Mouse (Mus musculus) spleen, postnatal 14 days (tissue): Measurements from ENCODE around the gene Zmiz2.
"Not testable (repeated sequence)": the region's sequence is repeated elsewhere in the genome, so short reads cannot be mapped to it uniquely, and the experiment has no call there.

Experiments
- DNase-seq, 2 experiments: peaks; one replicate each; pipeline ENCODE4 v3.0.0; 2021 to 2022; ENCODE audit warnings: low spot score in 2 of 2

The Zmiz2 gene

DNA sequence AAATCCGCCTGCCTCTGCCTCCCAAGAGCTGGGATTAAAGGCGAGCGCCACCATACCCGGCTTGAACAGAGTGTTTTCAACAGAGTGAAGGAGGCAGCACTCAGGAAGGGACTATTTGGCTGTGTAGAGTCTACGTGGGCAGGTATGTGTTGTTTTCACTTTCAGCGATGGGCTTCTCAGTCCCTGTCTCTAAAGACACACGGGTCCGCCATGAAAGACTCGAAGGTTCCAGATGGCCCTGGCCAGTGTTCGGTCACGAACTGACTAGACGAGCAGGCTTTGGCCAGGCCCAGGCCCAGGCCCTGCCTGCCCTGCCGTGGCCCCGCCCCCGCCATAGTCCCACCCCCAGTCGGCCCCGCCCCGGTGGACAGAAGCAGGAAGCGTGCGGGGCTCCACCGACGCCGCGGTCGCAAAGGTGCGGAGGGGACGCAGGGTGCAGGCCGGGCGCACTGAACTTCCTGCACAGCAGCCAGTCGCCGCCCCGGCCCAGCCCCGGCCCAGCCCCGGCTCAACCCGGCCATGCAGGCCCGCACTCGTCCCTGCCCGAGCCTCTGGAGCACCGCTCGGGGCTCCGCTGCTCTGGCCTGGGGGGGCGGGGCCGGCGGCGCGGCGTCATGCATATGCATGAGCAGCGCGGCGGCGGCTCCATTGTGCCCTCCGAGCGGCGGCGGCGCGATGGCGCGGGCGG is at the start of gene Zmiz2:
Gene Zmiz2 (plus strand): TSS at position 349 of the 688 bp plus-strand sequence.
- peak; percentile 90 to 92 for DNase-seq

DNA sequence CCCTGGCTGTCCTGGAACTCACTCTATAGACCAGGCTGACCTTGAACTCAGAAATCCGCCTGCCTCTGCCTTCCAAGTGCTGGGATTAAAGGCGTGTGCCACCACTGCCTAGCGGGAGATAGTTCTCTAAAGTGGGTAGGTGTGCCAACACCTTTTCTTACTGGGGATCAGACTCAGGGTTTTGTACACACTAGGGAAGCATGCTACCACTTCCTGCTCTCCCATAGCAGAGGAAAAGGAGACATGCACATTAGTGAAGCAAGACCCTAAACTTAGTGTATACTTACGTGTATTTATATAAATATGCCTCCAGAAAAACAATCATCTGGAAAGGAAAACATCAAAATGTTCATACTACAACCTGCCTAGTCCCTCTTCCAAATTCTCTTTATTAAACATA is 42.9 kb upstream of the Zmiz2 start:
- DNase-seq: no peak

DNA sequence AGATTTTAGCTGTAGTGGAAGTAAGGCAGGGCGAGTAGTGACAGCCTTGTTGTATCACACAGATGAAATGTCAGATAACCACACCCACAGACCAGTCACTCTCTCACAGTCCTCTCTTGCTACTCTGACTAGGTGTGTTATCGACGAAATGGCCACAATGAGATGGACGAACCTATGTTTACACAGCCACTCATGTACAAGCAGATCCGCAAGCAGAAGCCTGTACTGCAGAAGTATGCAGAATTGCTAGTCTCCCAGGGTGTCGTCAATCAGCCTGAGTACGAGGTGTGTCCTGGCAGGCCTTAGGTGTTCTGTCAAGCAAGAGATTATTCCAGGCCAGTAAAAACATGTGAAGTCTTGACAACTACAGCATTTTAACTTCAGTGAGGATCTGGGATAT is 41.9 kb upstream of the Zmiz2 start:
- DNase-seq: no peak

DNA sequence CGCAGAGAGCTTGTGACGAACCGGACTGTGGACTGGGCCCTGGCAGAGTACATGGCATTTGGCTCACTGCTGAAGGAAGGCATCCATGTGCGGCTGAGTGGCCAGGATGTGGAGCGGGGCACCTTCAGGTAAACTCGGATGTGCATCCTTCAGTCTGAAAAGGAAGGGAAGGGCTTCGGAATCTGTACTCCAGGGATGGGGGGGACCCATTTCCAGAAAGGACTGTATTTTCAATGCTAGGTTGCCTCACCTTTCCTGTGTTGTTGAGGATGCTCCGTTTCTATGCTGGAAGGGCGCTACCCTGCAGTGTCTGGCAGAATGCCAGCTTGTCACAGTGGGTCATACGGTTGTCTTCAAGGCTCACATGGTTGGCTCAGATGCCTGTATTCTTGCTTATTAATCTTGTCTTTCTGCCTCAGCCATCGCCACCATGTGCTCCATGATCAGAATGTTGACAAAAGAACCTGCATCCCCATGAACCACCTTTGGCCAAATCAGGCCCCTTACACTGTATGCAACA is 40.1 kb upstream of the Zmiz2 start:
- no peak for DNase-seq

DNA sequence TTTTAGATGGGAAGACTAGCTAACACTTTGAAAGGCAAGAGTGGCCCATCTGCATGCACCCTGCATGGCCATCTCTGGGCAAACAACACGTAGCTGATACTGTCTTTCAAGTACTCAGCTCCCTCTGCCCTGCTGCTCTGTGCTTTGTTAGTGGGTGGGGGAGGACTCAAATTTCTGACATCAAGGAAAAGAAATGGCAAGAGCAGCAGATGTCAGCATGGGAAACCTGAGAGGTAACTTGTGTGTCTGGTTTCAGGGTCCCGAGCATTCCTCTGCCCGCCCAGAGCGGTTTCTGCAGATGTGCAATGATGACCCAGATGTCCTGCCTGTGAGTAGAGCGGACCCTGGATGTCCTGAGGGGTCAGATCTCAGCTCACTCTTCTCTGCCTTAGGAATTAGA is 39.3 kb upstream of the Zmiz2 start:
- DNase-seq: no peak

DNA sequence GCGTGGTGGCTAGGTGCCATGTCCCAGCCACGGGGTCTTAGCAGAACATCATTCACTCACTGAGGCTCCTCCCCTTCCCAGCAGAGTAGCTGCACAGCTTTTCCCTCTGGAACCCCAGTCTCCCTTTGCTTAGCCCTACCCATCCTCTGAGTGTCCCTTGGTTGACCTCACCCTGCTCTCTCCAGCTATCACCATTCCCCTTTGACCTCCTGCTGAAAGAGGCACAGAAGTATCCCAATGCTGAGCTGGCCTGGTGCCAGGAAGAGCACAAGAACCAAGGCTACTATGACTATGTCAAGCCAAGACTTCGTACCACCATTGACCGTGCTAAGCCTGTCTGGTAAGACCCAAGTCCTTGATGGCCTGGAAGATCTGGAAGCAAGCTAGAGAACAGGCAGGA is 33.8 kb upstream of the Zmiz2 start:
- no peak for DNase-seq

DNA sequence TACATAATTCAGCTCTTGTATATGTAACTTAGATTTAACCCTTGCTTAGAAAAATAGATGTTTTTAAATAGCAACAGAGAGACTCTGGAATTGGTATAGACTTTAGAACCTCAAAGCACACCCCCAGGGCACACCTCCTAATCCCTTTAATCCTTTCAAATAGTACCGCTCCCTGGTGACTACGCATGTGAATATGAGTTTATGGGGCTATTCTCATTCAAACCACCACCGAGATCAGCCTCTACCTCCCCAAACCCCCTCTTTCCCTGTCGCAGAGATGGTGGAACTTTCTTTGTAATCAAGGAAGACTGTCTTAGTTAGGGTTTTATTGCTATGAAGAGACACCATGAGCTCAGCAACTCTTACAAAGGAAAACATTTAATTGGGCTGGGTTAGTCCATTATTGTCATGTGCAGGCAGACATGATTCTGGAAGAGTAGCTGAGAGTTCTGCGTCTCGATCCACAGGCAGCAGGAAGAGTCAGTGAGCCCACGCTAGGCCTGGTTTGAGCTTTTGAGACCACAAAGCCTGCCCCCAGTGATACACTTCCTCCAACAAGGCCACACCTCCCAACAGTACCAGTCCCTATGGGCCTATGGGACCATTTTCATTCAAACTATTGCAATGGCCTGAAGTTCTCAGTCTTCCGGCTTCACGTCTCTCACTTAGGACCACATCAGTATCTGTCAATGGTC is 24.1 kb upstream of the Zmiz2 start:
- DNase-seq: no peak

DNA sequence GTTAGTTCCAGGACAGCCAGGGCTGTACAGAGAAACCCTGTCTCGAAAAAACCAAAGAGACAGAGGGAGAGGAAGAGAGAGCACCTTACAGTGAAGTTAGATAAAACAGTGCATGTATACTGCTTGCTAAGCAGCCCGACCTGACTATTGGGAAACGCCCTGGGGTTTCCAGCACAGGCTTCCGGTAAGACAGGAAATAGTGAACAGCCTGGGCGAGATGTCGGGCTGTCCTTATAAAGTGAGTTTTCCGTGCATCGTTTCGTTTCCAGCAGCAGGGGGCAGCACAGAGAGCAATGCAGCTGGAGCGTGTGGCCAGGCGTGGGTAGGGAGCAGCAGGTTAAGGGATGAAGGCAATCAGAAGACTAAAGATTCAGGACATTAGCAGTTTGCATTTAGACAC is 23.0 kb upstream of the Zmiz2 start:
- peak; percentile 48 to 65 for DNase-seq

DNA sequence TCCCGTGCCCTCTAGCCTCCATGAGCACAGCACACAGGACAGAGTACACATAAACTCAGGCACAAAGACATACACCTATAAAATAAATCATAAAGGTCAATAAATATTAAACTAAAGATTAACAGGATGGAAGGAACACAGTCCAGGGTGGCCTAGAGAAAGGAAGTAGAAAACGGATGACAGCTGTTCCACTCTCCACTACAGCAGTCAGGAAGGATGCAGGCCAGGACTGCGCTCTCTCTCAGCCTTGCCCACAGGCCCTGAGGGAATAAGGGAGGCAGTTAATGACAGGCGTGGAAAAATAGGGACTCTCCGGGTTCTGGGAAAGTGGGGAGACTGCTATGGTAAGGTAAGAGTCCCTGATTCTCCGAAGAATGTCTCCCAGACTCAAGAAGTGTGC is 22.4 kb upstream of the Zmiz2 start:
- DNase-seq: no peak

DNA sequence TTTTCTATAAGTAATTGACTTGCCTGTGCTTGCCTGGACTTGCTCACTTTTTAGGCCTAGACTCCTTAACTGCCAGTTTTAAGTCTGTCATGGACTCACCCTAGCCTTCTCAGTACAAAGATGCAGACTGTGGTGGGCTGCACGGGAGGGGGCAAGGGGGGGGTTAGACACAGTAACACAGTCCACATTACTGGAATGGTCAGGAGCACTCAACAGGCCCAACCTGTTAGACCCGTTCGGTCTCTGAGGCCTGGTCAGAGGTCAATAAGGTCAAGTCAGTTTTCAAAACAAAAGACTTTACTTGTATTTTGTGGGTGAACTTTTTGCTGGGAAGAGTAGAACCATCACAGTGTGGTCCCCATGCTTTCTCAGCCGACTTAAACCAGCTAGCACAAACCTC is 21.7 kb upstream of the Zmiz2 start:
- DNase-seq: no peak

DNA sequence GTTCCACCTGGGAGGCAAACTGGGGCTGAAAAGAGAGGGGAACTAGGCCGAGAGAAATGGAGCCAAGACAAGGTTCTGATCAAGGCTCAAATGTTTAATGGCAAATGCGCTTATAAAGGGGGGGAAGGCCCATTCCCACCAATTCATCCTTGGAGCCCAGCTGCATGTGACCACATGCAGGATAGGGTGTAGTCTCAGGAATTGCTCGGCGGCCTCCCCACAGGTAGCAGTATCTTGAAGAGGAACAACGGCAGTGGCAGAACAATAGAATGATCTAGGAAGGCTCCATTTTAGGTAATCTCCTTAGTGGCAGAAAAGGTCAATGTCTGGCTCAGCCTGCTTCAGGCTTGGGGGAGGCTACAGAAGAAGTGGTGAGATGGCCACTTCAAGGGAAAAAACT is 20.9 kb upstream of the Zmiz2 start:
- not testable (repeated sequence) for DNase-seq

DNA sequence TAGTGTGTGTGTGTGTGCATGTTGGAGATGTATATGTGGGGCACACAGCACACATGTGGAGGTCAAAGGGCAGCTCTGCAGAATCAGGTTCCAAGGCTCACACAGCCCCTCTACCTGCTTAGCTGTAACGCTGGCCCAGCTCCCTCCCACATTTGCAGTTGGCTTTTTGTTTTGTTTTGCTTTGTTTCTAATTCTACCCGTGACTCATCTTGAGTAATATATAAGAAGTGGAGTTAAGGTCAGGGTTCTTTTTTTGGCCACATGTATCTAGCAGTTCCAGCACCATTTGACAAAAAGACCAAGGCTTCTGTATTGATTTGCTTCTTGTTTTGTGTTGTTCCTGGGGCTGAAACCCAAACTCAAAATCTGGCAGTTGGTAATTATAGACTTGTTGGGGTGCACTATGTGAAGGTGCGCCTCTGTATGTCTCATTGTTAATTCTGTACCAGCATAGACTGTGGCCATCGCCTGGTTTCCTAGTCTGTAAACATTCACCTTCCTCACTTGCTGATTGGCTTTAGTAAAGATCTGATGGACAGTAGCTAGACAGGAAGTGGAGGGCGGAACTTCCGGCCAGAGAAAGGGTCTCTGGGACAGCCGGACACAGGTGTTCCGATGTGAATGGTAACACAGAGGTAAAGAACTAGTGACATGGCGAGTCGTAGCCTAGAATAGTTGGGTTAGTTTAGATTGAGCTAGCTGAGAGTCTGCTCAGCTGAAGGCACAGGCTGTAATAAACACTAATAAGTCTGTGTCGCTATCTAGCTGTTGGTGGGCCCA is 17.3 kb upstream of the Zmiz2 start:
- DNase-seq: no peak

DNA sequence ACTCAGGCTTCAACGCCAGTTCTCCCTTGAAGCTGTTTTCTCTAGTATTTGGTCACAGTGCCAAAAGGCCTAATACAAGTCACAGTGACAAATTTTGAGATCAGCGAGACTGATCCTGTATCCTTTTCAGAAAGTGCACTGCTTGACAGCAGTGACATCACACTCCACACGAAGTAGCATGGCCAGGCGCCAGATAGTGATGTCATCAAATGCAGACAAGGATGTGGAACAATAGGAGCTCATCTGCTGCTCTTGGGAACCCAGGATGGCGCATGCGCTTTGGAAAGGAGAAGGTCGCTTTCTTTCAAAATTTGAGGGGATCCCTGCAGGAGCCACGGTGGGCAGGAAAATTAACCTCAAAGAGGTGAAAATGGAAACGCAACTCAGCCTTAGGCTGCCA is 16.1 kb upstream of the Zmiz2 start:
- no peak for DNase-seq

DNA sequence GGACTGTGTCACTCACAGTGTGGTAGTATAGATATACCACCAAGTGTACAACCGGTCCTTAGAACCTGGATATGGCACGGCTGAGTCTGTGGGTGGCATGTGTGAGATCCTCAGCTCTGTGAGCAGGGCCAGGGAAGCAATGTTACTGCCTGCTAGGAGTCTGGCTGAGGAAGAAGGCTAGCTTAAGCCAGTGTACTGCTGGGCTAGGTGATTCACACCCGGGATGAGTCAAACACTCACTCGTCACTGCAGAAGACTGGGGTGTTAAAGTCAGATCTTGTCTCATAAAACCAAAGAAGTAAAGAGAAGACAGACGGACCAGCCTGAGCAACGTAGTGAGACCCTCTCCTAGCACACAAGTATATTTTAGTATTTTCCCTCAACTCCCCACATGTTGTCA is 8.0 kb upstream of the Zmiz2 start:
- DNase-seq: no peak

DNA sequence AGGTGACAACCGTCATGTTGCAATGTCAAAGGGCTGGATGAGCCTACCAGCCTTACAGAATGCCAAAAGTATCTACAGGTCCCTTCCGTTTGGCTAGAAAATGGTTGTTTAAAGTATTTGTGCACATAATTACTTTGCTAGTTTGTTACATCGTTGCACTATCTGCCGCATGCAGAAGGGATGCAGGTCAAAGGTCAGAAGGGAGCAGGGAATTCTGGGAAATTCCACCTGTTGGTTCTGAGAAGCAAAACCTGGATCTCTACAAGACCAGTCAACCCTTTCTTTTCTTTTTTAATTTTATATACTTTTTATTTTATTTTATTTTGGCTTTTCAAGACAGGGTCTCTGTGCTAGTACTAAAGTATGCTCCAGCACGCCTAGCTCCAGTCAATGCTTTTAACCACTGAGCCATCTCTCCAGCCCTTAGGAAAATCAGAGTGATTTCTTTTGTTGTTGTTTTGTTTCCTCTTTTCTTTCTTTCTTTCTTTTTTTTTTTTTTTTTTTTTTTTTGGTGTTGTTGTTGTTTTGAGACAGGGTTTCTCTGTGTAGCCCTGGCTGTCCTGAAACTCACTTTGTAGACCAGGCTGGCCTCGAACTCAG is 648 bp upstream of the Zmiz2 start:
- DNase-seq: no peak

DNA sequence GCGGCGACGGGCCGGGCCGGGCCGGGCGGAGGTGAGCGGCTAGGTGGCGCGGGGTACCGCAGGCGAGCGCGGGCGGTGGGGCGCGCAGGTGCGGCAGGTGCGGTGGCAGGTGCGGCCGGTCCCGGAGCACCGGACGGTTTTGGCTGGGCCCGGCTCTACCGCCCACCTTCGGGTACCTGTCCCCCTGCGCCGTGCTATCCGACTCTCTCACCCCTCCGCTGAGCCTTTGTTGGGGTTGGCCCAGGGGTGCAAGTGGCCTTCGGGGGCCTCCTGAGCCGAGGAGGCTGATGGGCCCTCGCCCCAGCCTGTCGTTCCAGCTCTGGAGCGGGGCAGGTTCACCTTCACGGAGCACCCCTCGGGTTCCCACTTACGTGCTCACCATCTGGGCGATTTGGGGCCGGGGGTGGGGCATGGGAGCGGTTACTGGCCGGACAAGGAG is 628 bp downstream of the Zmiz2 start:
- peak in 1 of 2 experiments; percentile 29 for DNase-seq

DNA sequence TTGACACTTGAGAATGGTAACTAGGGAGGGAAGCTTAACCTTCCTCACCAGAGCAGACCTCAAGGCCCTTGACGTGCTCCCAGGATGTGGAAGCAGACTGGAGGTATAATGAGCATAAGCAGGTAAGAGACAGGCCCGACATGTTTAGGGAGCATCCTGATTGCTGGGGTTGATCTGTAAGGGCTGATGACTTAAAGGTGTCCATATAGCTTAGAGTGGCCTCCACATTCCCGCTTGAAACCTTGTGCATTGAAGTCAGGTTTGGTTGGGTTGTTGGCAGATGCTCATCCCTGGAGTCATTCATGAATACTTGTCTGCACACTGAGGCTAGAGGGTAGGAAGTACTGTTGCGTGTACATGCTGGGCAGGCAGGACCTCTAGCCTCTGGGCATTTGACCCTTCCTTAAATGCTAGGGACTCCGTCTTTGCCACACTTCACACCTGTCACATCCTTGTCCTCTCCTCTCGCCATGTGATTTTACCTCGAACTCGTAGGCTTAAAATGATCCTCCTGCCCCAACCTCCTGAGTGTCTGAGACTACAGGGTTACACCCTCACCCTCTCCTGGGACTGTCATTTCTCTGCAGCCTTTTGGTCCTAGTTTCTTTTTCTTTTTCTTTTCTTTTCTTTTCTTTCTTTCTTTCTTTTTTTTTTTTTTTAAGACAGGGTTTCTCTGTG is 1.6 kb downstream of the Zmiz2 start:
- no peak for DNase-seq

DNA sequence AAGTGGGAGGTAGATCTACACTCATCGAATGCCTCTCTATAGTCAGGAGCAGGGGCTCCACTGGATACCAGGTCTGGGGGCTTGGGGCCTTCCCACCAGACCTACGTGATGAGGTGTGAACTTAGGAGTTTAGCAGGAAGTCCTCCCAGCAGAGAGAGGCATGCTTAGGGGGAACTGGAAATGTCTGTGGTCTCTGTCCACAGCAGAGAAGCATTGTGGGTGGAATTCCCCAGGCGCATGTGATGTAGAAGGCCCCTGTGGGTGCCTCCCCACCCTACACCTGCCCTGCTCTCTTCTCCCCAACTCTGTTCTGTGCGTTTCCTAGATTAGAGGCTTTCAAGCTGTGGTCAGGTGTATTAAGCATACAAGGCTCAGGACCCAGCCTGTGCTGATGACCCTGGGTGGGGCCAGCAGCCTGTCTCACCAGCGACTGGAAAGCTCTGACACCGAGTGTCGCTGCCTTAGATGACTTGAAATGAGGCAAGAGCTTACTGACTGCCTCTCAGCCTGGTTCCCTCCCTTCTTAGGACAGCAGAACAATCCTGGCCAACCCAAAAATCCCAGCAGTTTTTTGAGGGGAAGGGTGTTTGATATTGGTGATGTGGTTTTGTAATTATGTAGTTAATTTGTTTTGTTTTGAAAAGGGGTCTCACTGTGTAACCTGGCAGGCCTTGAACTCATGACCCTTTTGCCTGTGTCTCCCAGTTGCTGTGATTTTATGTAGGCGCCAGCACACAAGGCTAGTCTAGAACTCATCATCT is 2.8 kb downstream of the Zmiz2 start:
- DNase-seq: peak in 1 of 2 experiments; percentile 31

DNA sequence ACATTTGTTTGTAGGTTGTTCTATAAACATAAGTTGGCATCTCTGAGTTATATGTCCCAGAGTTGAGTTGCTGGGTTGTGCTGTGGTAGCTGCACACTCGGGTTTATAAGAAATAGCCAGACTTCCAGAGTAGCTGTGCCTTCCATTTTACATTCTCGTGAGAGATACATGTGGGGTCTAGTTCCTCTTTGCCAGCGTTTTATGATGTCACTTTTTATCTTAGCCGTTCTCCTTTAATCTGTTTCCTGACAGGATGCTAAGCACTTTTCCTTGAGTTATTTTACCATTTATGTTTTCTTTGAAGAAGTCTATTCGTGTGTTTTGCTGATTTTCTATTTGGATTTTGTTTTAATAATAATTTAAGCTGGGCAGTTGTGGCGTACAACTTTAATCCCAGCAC is 4.0 kb downstream of the Zmiz2 start:
- no peak for DNase-seq

DNA sequence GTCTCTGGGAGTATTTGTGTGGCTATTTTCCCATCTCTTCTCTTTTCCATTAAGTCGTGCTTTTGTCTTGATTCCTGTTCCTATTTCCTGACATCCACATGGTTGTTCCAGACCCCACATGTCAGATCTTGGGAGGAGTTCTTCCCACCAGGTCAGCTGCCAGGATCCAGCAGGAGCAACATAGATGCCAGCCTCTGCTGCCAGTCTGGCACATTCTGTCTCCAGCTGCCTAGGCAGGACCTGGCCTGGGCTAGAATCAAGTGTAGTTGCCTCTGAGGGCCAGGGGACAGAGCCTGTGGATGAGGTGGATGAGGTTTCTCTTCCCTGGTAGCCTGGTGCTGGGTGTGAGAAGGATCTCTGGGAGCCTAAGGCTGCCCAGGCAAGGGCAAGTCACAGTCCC is 5.0 kb downstream of the Zmiz2 start:
- DNase-seq: no peak

DNA sequence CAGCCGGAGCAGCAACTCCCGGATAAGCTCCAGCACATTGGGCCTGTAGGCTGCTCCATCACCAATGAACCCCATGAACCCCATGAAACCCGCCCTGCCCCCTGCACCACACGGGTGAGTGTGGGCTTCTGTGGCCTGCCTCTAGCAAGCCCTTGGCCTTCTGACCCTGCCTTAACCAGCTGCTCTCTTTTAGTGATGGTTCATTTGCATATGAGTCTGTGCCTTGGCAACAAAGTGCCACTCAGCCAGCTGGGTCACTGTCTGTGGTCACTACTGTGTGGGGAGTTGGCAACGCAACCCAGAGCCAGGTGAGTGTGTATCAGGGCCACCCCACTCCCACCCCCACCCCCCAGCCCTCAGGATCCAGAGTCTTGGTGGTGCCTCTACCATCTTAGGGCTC is 6.7 kb downstream of the Zmiz2 start:
- DNase-seq: no peak
